Mouse (Mus musculus) neutrophil, adult 5-6 weeks (primary cell): ENCODE results near the gene Tuba1a. TPM values are rescaled to one million over a fixed set of nuclear protein-coding genes. Genes with fewer than 3 reads are reported as not detected.

ENCODE experiments used
- ATAC-seq: fragments of 151-379, 151-347 bp; 2 replicates; pipeline ENCODE4 v1.8.0; 2017; ENCODE audit warnings: mild to moderate bottlenecking, moderate TSS enrichment; ENCODE audit not compliant: insufficient number of reproducible peaks, poor library complexity, low FRiP score, severe bottlenecking; ENCODE audit errors: extremely low read depth
- total RNA-seq: library from RNA; stranded (forward); fragments of 200-1000 nt; gene quantifications from 2 replicates; pipeline ENCODE4 v1.2.3, GENCODE M21; 2017

The Tuba1a gene
- 92.1 and 114 TPM in 2 replicates for total RNA-seq

- ATAC-seq: peak; percentile 94
These were observed at the start of gene Tuba1a, which contains the start of gene Gm49450 for GRCm38 (mm10) chr15:98953401-98954356. Gene Tuba1a, minus strand, starts transcription at chr15:98953703. Gene Gm49450, minus strand, starts transcription at chr15:98953551.

GRCm38 (mm10) chr15:99001451-99001931, 48.0 kb upstream of the Tuba1a start:
- no peak for ATAC-seq

GRCm38 (mm10) chr15:99000535-99001283, 47.2 kb upstream of the Tuba1a start:
- ATAC-seq: peak; percentile 52; the same call in 1 of the 2 replicates

- no peak for ATAC-seq
These were observed 45.3 kb upstream of the Tuba1a start for GRCm38 (mm10) chr15:98998775-98999157.

- ATAC-seq: no peak
These were observed 44.7 kb upstream of the Tuba1a start for GRCm38 (mm10) chr15:98997938-98998774.

- no peak for ATAC-seq
These were observed 43.3 kb upstream of the Tuba1a start for GRCm38 (mm10) chr15:98996840-98997239.

GRCm38 (mm10) chr15:98994957-98995520, 41.5 kb upstream of the Tuba1a start:
- ATAC-seq: no peak

GRCm38 (mm10) chr15:98993865-98994264, 40.4 kb upstream of the Tuba1a start:
- ATAC-seq: peak; percentile 76

GRCm38 (mm10) chr15:98993093-98993793, 39.7 kb upstream of the Tuba1a start:
- peak; percentile 81 for ATAC-seq

- ATAC-seq: peak; percentile 31; the same call in 1 of the 2 replicates
These were observed 38.8 kb upstream of the Tuba1a start for GRCm38 (mm10) chr15:98992086-98992912.

- ATAC-seq: no peak
These were observed 38.1 kb upstream of the Tuba1a start for GRCm38 (mm10) chr15:98991540-98992050.

GRCm38 (mm10) chr15:98990669-98991539, 37.4 kb upstream of the Tuba1a start:
- ATAC-seq: no peak

- ATAC-seq: no peak
These were observed 36.4 kb upstream of the Tuba1a start for GRCm38 (mm10) chr15:98989701-98990430.

GRCm38 (mm10) chr15:98988787-98989186, 35.3 kb upstream of the Tuba1a start:
- ATAC-seq: no peak

GRCm38 (mm10) chr15:98987661-98988181, 34.2 kb upstream of the Tuba1a start:
- ATAC-seq: no peak
